Mouse (Mus musculus): ENCODE measurements around the gene Gbx1. TPM values are rescaled to one million over a fixed set of nuclear protein-coding genes. Genes with fewer than 3 reads are reported as not detected.
A peak's percentile ranks its signal among the peaks of the same experiment; 100 is the strongest.

Gbx1 gene
- polyA plus RNA-seq, 1 experiment from 2014 or later = not detected

DNA sequence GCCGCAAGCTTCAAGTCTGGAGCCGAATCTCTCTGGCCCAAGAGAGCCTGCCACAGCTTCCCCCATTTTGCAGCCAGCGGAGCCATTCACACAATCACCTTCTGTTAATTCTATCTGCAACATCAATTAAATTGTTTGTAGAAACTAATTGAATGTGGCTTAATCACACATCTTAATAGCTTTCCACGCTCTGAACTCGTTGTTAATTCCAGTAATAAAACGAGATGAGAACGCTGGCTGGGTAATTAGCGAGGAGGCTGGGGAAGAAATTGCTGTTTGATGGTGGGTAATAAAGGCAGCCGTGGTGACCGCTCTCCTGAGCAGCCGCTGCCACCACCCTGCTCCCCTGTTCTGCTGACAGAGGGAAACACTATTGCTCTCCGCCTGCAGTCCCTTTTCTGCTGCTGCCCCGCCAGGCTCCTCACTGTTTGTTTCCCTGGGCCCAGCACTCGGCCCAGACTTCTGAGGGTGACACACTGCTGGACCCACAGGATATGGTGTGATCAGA, 36.5 kb downstream of the Gbx1 start:
- H3K9ac ChIP-seq = no peak overlapping the region
- H3K27me3 ChIP-seq (replicated peaks) = no peaks in the 10 kb centered on the region
- no peaks in the 10 kb centered on the region for H3K9me3 ChIP-seq (replicated peaks)
- WGBS (ENCODE audit: insufficient replicate concordance) = 84% methylated on average over 14 of the region's 14 CpGs
- no peak overlapping the region for H3K27ac ChIP-seq
- H3K36me3 ChIP-seq = peaks cover 93% of the 10 kb centered on the region
- H3K4me3 ChIP-seq = no peak overlapping the region
- ATAC-seq = no peak
- no peak overlapping the region for H3K4me2 ChIP-seq
- no peaks in the 10 kb centered on the region for H3K4me1 ChIP-seq

DNA sequence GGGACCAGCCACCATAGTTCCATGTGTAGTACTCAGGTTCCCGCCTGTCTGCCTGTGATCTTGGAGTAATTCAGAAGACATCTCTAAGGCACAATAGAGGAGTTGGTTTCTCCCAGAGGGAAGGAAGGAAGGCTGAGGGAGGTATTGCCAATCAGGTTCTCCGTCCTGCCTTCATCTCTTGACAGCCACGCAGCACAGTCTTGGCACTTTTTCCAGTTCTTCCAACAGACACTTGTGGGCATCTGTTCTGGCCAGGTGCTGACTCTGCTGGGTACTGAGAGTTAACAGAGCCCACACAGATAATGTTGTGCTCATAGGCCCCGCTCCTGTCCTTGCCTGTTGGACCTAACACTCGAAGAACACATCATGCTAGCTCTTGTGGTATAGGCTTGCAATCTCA, 40.3 kb downstream of the Gbx1 start:
- ATAC-seq = no peak
- Histone ChIP-seq H3K36me3 (peaks cover 84% of the 10 kb centered on the region), H3K27ac (no peak overlapping the region), H3K27me3 (replicated peaks) (no peaks in the 10 kb centered on the region), H3K9me3 (replicated peaks) (no peaks in the 10 kb centered on the region), H3K4me2 (no peak overlapping the region), H3K4me1 (peaks cover 24% of the 10 kb centered on the region), H3K4me3 (no peak overlapping the region), H3K9ac (no peak overlapping the region)
- 84% methylated on average over 5 of the region's 5 CpGs for WGBS (ENCODE audit: insufficient replicate concordance)

DNA sequence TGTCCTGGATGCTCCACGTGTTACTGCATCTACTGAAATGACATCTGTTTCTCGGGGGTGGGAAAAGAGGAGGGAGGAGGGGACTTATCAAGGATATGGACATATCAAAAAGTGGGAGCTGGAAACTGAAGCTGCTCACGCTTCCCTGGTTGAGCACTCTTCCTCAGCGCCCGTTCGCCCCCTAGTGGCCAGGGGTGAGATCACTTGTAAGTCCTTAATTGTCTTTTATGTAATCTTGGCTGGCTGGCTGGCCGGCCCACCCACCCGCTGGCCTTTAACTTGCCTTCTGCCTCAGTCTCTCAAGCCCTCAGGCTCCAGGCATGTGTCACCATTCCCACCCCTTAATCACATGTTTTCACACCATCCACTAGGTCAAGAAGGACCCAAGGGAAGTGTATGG, 40.9 kb downstream of the Gbx1 start:
- H3K4me1 ChIP-seq = peaks cover 30% of the 10 kb centered on the region
- no peaks in the 10 kb centered on the region for H3K27me3 ChIP-seq (replicated peaks)
- no peaks in the 10 kb centered on the region for H3K9me3 ChIP-seq (replicated peaks)
- H3K4me2 ChIP-seq = no peak overlapping the region
- WGBS (ENCODE audit: insufficient replicate concordance) = 10% methylated on average over 8 of the region's 8 CpGs
- H3K27ac ChIP-seq = no peak overlapping the region
- H3K4me3 ChIP-seq = no peak overlapping the region
- ATAC-seq = no peak
- H3K36me3 ChIP-seq = peaks cover 84% of the 10 kb centered on the region
- H3K9ac ChIP-seq = no peak overlapping the region

DNA sequence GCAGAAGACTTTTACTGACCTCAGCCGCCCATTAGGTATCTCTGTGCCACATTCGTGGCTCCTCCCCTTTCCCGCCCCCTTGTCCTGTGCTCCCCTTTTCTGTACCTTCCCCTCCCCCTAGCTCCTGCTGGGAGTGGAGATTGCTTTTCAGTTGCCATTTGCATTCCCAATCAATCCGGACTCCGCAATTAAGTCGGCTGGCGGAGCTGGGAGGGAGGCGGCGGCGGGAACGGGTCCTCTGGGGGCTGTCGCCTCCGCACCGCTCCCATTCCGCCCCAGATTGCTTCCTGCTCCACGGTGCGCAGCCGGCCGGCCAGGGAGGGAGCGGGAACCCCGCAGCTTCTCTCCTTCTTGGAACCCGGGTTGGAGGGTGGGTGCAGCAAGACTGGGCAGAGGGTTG, 42.0 kb downstream of the Gbx1 start:
- WGBS (ENCODE audit: insufficient replicate concordance) = 70% methylated on average over 22 of the region's 22 CpGs
- no peak for ATAC-seq
- H3K27me3 ChIP-seq (replicated peaks) = no peaks in the 10 kb centered on the region
- peaks cover 84% of the 10 kb centered on the region for H3K36me3 ChIP-seq
- peak overlapping the region; percentile 24 for H3K4me3 ChIP-seq
- no peak overlapping the region for H3K9ac ChIP-seq
- peaks cover 37% of the 10 kb centered on the region for H3K4me1 ChIP-seq
- H3K4me2 ChIP-seq = peak overlapping the region; percentile 52
- H3K9me3 ChIP-seq (replicated peaks) = no peaks in the 10 kb centered on the region
- H3K27ac ChIP-seq = no peak overlapping the region

- no peak; the same call in 1 of the 2 replicates for ATAC-seq
- WGBS (ENCODE audit: insufficient replicate concordance) = 36% methylated on average over 11 of the region's 11 CpGs
- H3K27me3 ChIP-seq (replicated peaks) = no peaks in the 10 kb centered on the region
- no peak overlapping the region; the same call in 1 of the 2 replicates for H3K9ac ChIP-seq
- no peak overlapping the region for H3K4me3 ChIP-seq
- peaks cover 84% of the 10 kb centered on the region for H3K36me3 ChIP-seq
- peaks cover 42% of the 10 kb centered on the region for H3K4me1 ChIP-seq
- peak overlapping the region; percentile 74 for H3K27ac ChIP-seq
- H3K9me3 ChIP-seq (replicated peaks) = no peaks in the 10 kb centered on the region
- peak overlapping the region; percentile 8 for H3K4me2 ChIP-seq
Measured at GRCm38 (mm10) chr5:24483326-24483725, 43.7 kb downstream of the Gbx1 start.

GRCm38 (mm10) chr5:24482247-24483079, 44.5 kb downstream of the Gbx1 start:
- H3K9ac ChIP-seq = no peak overlapping the region
- H3K27me3 ChIP-seq (replicated peaks) = no peaks in the 10 kb centered on the region
- peak overlapping the region; percentile 8 for H3K4me2 ChIP-seq
- H3K4me1 ChIP-seq = peaks cover 42% of the 10 kb centered on the region
- peak; percentile 56 for ATAC-seq
- peak overlapping the region; percentile 74 for H3K27ac ChIP-seq
- 60% methylated on average over 41 of the region's 41 CpGs for WGBS (ENCODE audit: insufficient replicate concordance)
- no peak overlapping the region for H3K4me3 ChIP-seq
- no peaks in the 10 kb centered on the region for H3K9me3 ChIP-seq (replicated peaks)
- H3K36me3 ChIP-seq = peaks cover 84% of the 10 kb centered on the region

- Histone ChIP-seq H3K27ac (no peak overlapping the region), H3K9me3 (replicated peaks) (no peaks in the 10 kb centered on the region), H3K4me3 (no peak overlapping the region), H3K4me2 (no peak overlapping the region), H3K4me1 (peaks cover 42% of the 10 kb centered on the region), H3K27me3 (replicated peaks) (no peaks in the 10 kb centered on the region), H3K36me3 (peaks cover 84% of the 10 kb centered on the region), H3K9ac (no peak overlapping the region)
- whole genome bisulfite sequencing (ENCODE audit: insufficient replicate concordance) = 22% methylated on average over 4 of the region's 4 CpGs
- ATAC-seq = 0 out of 2 replicates have a peak, but pooled peaks have one; percentile 14
Measured at GRCm38 (mm10) chr5:24481647-24482046, 45.4 kb downstream of the Gbx1 start.

GRCm38 (mm10) chr5:24477909-24478308, 49.1 kb downstream of the Gbx1 start:
- H3K4me2 ChIP-seq = no peak overlapping the region
- H3K27me3 ChIP-seq (replicated peaks) = peaks cover 31% of the 10 kb centered on the region
- H3K4me3 ChIP-seq = no peak overlapping the region
- no peak for ATAC-seq
- H3K27ac ChIP-seq = no peak overlapping the region
- H3K9ac ChIP-seq = no peak overlapping the region
- peaks cover 76% of the 10 kb centered on the region for H3K36me3 ChIP-seq
- peaks cover 59% of the 10 kb centered on the region for H3K4me1 ChIP-seq
- no peaks in the 10 kb centered on the region for H3K9me3 ChIP-seq (replicated peaks)
- WGBS (ENCODE audit: insufficient replicate concordance) = 86% methylated on average over 9 of the region's 9 CpGs

DNA sequence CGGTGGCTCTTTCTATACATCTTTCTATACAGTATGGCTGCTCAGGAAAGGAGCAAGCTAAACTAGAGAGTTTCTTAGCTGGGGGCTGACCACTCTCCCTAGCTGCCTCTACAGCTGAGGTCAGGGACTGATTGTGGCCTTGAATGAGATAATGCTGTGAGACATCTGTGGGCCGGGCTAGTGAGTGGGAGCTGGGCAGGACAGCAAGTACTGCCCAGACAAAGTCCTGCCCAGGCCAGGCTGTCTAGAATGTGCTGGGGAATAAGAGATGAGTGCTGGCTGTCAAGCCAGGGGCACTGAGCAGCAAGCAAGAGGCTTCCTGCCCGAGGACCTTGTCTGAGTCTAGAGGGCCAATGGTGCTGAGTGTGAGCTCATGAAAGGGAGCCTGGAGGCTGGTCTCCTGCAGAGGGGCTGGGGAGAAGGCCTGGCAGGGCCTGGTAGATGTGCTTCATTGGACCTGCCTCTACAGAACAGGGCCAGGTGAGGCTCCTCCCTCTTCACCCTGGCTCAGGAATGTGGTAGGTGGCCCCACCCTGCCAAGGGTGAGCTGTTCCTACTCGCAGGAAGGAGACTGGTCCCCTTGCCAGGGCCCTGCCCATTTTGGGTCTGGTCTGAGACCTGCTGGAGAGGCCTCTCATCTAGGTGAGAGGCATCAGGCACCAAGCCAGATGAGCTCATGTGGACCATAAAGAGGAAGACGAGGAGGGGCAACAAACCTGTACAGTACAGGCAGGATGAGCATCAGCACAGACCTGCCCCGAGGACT, 51.3 kb downstream of the Gbx1 start:
- Histone ChIP-seq H3K27ac (no peak overlapping the region), H3K4me2 (peak overlapping the region; percentile 68; the same call in 1 of the 2 replicates), H3K4me3 (no peak overlapping the region), H3K9me3 (replicated peaks) (no peaks in the 10 kb centered on the region), H3K27me3 (replicated peaks) (peaks cover 43% of the 10 kb centered on the region), H3K4me1 (peaks cover 53% of the 10 kb centered on the region), H3K9ac (no peak overlapping the region), H3K36me3 (peaks cover 60% of the 10 kb centered on the region)
- 68% methylated on average over 6 of the region's 6 CpGs for WGBS (ENCODE audit: insufficient replicate concordance)
- no peak for ATAC-seq

GRCm38 (mm10) chr5:24474723-24475261, 52.2 kb downstream of the Gbx1 start:
- H3K27ac ChIP-seq = no peak overlapping the region
- ATAC-seq = no peak
- peaks cover 43% of the 10 kb centered on the region for H3K27me3 ChIP-seq (replicated peaks)
- WGBS (ENCODE audit: insufficient replicate concordance) = 9% methylated on average over 67 of the region's 67 CpGs
- peaks cover 44% of the 10 kb centered on the region for H3K4me1 ChIP-seq
- H3K9me3 ChIP-seq (replicated peaks) = no peaks in the 10 kb centered on the region
- H3K4me3 ChIP-seq = peak overlapping the region; percentile 46
- peaks cover 52% of the 10 kb centered on the region for H3K36me3 ChIP-seq
- H3K9ac ChIP-seq = 0 out of 2 replicates have a peak overlapping the region, but pooled peaks have one; percentile 10
- H3K4me2 ChIP-seq = peak overlapping the region; percentile 68

- peaks cover 41% of the 10 kb centered on the region for H3K4me1 ChIP-seq
- peak overlapping the region; percentile 46 for H3K4me3 ChIP-seq
- H3K27me3 ChIP-seq (replicated peaks) = peaks cover 43% of the 10 kb centered on the region
- peaks cover 45% of the 10 kb centered on the region for H3K36me3 ChIP-seq
- 7% methylated on average over 77 of the region's 77 CpGs for WGBS (ENCODE audit: insufficient replicate concordance)
- no peaks in the 10 kb centered on the region for H3K9me3 ChIP-seq (replicated peaks)
- no peak for ATAC-seq
- H3K27ac ChIP-seq = no peak overlapping the region
- peak overlapping the region; percentile 68 for H3K4me2 ChIP-seq
- H3K9ac ChIP-seq = 0 out of 2 replicates have a peak overlapping the region, but pooled peaks have one; percentile 10
Measured at GRCm38 (mm10) chr5:24474025-24474722, 52.8 kb downstream of the Gbx1 start.

Data from liver, embryonic 12.5 days (tissue).